Mouse (Mus musculus): Measurements from ENCODE around the gene Apoa4.

DNA sequence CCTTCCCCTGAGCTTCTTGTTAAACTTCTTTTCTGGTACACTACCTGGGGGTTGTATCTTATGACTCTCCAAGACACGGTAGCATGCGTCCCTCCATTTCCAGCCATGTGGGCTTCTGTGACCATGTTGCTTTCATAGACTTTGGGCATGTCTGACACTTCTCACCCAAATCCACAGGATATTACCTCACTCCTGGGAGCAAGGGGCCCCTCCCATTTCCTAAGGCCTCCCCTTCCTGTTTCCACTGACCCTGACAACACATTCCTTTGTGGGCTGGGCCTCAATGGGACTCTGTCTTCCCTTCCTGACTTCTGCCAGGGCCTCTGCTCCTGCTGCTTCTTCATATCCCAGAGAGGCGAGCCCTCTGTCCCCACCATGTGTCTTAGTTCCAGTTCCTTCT is 17.1 kb downstream of the Apoa4 start:
- TF ChIP-seq CTCF (conservative IDR thresholded peaks at IDR 0.05 in 1 of 2, IDR thresholded peaks at IDR 0.05 in 1 of 2; ENCODE audit: low read depth in 2 of 2, low read length in 2 of 2), result no peak
- TF ChIP-seq JUN (IDR thresholded peaks at IDR 0.05; ENCODE audit: insufficient read depth, low read depth, low read length), result no peak
- no peak for TF ChIP-seq ZKSCAN1 (IDR thresholded peaks at IDR 0.05; ENCODE audit: borderline replicate concordance, low read depth, low read length)
- no peak for TF ChIP-seq MAFK (IDR thresholded peaks at IDR 0.05; ENCODE audit: insufficient replicate concordance, low read length)
- no peak for TF ChIP-seq POLR2AphosphoS2 (IDR thresholded peaks at IDR 0.05; ENCODE audit: low read depth, low read length)
- TF ChIP-seq POLR2A (IDR thresholded peaks at IDR 0.05; ENCODE audit: low read depth, low read length), result peak; percentile 53
- TF ChIP-seq TBP (conservative IDR thresholded peaks at IDR 0.05; ENCODE audit: low read depth, low read length), result no peak
- no peak for TF ChIP-seq EP300 (IDR thresholded peaks at IDR 0.05; ENCODE audit: low read length)
- peak; percentile 27; the same call in 1 of the 2 replicates for TF ChIP-seq MAX (IDR thresholded peaks at IDR 0.05; ENCODE audit: low read length)
- TF ChIP-seq TCF12 (IDR thresholded peaks at IDR 0.05; ENCODE audit: low read depth, low read length), result no peak

Measured in CH12.LX (cell line).